Mouse (Mus musculus) liver, embryonic 16.5 days (tissue): ENCODE data around the gene Abhd8. TPM values are rescaled to one million over a fixed set of nuclear protein-coding genes. Genes with fewer than 3 reads are reported as not detected.
"Not testable (repeated sequence)": the region's sequence is repeated elsewhere in the genome, so short reads cannot be mapped to it uniquely, and the experiment has no call there.

Experiments
- ATAC-seq: fragments of 200-750 bp; cut with Nextera tagmentation; 2 replicates; pipeline ENCODE4 v1.8.0; 2017; ENCODE audit warnings: low read depth, mild to moderate bottlenecking, moderate number of reproducible peaks, moderate library complexity
- H3K27ac ChIP-seq: fragments of 300-500 bp; sonication (generic); 2 replicates; pipeline ENCODE4 v1.5.1; 2014; ENCODE audit warnings: mild to moderate bottlenecking, low read length
- H3K27me3 ChIP-seq: fragments of 300-500 bp; sonication (generic); 2 replicates; pipeline ENCODE4 v1.6.1; 2014; ENCODE audit warnings: low read depth, low read length, mixed read lengths; ENCODE audit not compliant: control insufficient read depth, insufficient read depth
- H3K36me3 ChIP-seq: fragments of 300-500 bp; sonication (generic); 2 replicates; pipeline ENCODE4 v1.6.1; 2014; ENCODE audit warnings: mild to moderate bottlenecking; ENCODE audit not compliant: control insufficient read depth, insufficient read depth
- H3K4me1 ChIP-seq: fragments of 300-500 bp; sonication (generic); 2 replicates; pipeline ENCODE4 v1.6.1; 2014; ENCODE audit warnings: low read depth, low read length, mixed read lengths; ENCODE audit not compliant: control insufficient read depth
- H3K4me2 ChIP-seq: fragments of 300-500 bp; sonication (generic); 2 replicates; pipeline ENCODE4 v1.6.1; 2014; ENCODE audit warnings: low read depth, low read length, mixed read lengths
- H3K4me3 ChIP-seq: fragments of 300-500 bp; sonication (generic); 2 replicates; pipeline ENCODE4 v1.5.1; 2014; ENCODE audit warnings: low read depth, mild to moderate bottlenecking, low read length
- H3K9ac ChIP-seq: fragments of 300-500 bp; sonication (generic); 2 replicates; pipeline ENCODE4 v1.6.1; 2014; ENCODE audit warnings: low read depth, low read length
- H3K9me3 ChIP-seq: fragments of 300-500 bp; sonication (generic); replicated peaks from 2 replicates; pipeline ENCODE4 v1.6.1; 2016; ENCODE audit warnings: low read length; ENCODE audit not compliant: control insufficient read depth
- WGBS: fragments of 180-500 bp; shearing (Covaris S2); extraction: QIAGEN DNeasy Blood & Tissue Kit; methylation state at CpG from one replicate; pipeline ENCODE4 v1.1.7; 2014; ENCODE audit not compliant: insufficient replicate concordance; 5-methylcytosine and 5-hydroxymethylcytosine counted together
- polyA plus RNA-seq: library from polyadenylated mRNA; unstranded; fragments of >200 nt; fragmentation: Nextera tagmentation; extraction: Ambion mirVana; gene quantifications from 2 replicates; pipeline ENCODE4 v1.2.1, GENCODE M21; 2015

The Abhd8 gene
- polyA plus RNA-seq, 1 experiment from 2014 or later = 5.0 TPM

DNA sequence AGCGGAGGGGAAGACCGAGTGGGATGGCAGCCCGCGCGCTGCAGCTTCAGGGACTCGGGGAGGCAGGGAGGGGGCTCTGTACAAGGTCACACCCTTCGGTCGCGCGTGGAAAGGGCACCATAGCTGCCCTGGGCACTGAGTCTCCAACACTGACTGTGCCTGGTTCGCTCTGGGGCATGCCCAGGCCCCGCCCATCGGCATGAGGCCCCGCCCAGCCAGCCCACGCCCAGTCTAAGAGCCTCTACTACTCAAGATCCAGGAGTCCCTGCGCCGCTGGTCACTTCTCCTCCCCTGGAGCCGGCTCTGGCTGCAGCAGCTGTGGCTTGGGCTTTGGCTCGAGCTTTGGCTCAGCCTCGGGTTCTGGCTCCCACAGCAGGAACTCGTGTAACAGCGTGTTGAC is 6.5 kb downstream of the Abhd8 start:
- peak; percentile 57; the same call in 1 of the 2 replicates for ATAC-seq
- H3K36me3 ChIP-seq = no peaks in the 10 kb centered on the region
- H3K27ac ChIP-seq = no peak overlapping the region
- WGBS = 46% methylated on average over 22 of the region's 22 CpGs
- no peak overlapping the region for H3K4me2 ChIP-seq
- H3K9me3 ChIP-seq = no peaks in the 10 kb centered on the region
- peaks cover 5% of the 10 kb centered on the region for H3K4me1 ChIP-seq
- no peak overlapping the region for H3K9ac ChIP-seq
- H3K4me3 ChIP-seq = no peak overlapping the region
- no peaks in the 10 kb centered on the region for H3K27me3 ChIP-seq

DNA sequence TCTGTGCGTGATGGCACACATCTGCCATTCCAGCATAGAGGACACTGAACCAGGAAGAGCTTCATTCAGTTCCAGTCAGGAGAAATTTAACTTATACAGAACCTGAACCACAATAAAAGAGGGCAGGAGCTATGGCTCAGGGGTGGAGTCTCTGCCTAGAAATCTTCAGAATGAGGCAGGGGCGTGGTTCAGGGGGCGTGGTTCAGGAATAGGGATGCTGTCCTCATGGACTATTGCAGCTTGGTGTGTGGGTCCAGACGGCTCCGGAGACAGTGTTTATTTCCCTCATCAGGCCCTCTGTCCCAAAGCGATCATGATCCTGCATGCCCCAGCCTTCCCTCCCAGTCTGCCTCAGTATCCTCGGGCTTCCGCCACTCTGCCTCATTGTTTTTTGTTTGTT is 8.8 kb downstream of the Abhd8 start:
- Histone ChIP-seq H3K9me3 (no peaks in the 10 kb centered on the region), H3K9ac (no peak overlapping the region), H3K4me2 (no peak overlapping the region), H3K27ac (no peak overlapping the region), H3K27me3 (no peaks in the 10 kb centered on the region), H3K4me1 (peaks cover 5% of the 10 kb centered on the region), H3K4me3 (no peak overlapping the region), H3K36me3 (no peaks in the 10 kb centered on the region)
- ATAC-seq = no peak
- 65% methylated on average over 8 of the region's 8 CpGs for WGBS

DNA sequence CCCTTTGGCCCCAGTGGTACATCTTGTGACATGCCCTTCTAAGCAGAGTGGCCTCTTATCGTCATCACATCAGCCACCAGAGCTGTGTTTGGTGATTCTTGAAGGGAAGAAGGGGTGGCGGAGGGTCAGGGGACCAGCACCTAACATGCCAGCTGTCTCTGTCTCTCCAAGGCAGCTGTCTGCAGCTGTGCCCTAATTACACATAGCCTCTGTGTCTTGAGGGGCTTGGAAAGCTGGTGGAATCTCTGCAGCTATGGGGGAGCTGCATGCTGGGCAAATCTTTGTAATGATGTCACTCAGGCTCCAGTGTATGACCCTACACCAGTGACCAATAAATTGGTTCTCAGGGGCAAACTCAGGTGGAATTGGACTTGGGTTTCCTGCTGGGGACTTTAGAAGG is 10.8 kb downstream of the Abhd8 start:
- 50% methylated on average over 2 of the region's 2 CpGs for WGBS

DNA sequence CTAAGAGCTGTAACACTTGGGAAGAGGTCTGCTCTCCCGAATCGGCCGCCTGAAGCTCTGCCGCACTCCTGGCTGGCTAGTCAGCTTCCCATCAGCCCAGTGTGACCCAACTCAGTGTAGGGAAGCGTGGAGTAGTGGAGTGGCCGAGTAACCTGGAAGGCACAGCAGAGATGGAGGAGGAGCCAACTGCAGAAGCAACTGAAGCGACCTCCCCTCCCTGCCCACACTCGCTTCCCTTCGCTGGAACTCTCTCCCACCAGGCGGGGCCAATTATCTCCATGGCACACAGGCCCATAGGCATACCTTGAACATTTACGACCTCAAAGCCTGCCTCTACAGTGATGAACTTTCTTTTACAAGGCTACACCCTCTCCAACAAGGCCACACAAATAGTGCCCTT is 11.7 kb downstream of the Abhd8 start:
- no peaks in the 10 kb centered on the region for H3K36me3 ChIP-seq
- 47% methylated on average over 11 of the region's 11 CpGs for WGBS
- ATAC-seq = no peak

More for the DNA sequence above, 10.8 kb downstream of the Abhd8 start:
- H3K36me3 ChIP-seq = no peaks in the 10 kb centered on the region
- no peak overlapping the region for H3K4me3 ChIP-seq
- no peak for ATAC-seq
- H3K9me3 ChIP-seq = no peaks in the 10 kb centered on the region
- peaks cover 5% of the 10 kb centered on the region for H3K4me1 ChIP-seq
- no peak overlapping the region for H3K4me2 ChIP-seq
- H3K27me3 ChIP-seq = no peaks in the 10 kb centered on the region
- H3K9ac ChIP-seq = no peak overlapping the region
- no peak overlapping the region for H3K27ac ChIP-seq

DNA sequence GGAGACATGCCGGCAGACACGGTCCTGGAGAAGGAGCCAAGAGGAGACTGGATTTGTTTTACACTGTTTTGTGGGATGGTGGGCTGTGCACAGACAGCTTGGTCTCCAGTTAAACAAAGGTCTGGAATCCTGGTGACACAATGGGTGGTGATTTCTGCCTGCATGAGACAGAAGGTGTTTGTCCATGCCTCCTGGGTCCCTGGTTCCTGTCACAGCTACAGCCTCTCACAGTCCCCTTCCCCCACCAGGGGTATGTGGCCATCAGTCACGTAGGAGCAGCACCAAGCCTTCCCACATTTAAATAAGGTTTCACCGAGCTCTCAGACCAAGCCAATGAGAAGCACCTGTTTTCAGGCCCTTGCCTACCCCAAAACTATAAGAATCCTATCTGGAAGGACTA is 12.1 kb downstream of the Abhd8 start:
- Histone ChIP-seq H3K36me3 (no peaks in the 10 kb centered on the region), H3K9ac (no peak overlapping the region), H3K9me3 (no peaks in the 10 kb centered on the region), H3K4me1 (no peaks in the 10 kb centered on the region), H3K4me2 (no peak overlapping the region), H3K4me3 (no peak overlapping the region), H3K27ac (no peak overlapping the region), H3K27me3 (no peaks in the 10 kb centered on the region)
- WGBS = 63% methylated on average over 4 of the region's 4 CpGs
- ATAC-seq = no peak

More for the DNA sequence above, 11.7 kb downstream of the Abhd8 start:
- Histone ChIP-seq H3K9ac (no peak overlapping the region), H3K27ac (no peak overlapping the region), H3K4me1 (peaks cover under 1% of the 10 kb centered on the region; the same call in 1 of the 2 replicates), H3K4me2 (no peak overlapping the region), H3K27me3 (no peaks in the 10 kb centered on the region), H3K4me3 (no peak overlapping the region), H3K9me3 (no peaks in the 10 kb centered on the region)

DNA sequence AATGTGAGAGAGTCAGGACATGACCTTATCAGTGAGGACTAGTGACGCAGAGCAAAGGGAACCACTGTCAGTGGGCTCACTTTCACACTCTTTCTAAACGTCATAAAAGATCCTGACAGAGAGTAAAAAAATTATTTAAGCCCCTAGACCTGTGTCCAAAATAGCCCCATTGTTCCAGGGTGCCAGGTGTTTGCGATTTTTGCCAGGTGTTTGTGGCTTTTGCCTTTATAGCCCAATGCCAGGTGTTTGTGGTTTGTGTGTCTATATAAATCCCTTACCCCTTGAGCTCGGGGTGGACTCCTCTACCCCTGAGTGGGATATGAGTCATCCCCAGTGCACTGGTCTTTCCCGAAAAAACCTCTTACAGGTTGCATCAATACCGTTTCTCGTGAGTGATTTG is 18.4 kb downstream of the Abhd8 start:
- H3K4me1 ChIP-seq = no peaks in the 10 kb centered on the region
- no peak for ATAC-seq
- H3K36me3 ChIP-seq = no peaks in the 10 kb centered on the region
- H3K27me3 ChIP-seq = no peaks in the 10 kb centered on the region; the same call in 1 of the 2 replicates
- no peak overlapping the region for H3K9ac ChIP-seq
- no peak overlapping the region for H3K4me2 ChIP-seq
- H3K27ac ChIP-seq = no peak overlapping the region
- H3K4me3 ChIP-seq = no peak overlapping the region
- 55% methylated on average over 7 of the region's 7 CpGs for WGBS
- H3K9me3 ChIP-seq = no peaks in the 10 kb centered on the region

DNA sequence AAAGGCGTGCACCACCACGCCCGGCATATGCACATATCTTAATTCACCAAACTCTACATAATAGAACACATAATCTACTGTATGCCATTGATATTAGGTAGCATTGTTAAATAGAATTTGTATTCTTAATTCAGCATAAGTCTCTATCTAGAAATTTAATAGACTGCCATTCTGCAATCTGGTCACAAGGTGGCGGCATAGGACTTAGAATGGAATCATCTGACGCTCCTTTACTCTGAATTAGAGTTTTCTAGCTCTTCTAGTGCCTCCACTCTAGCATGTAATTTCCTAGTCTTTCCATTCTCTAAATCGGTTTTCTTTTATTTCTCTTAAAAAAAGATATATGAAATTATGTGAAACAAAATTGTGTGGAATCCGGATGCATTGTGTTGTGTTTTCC is 22.1 kb downstream of the Abhd8 start:
- H3K4me3 ChIP-seq = no peak overlapping the region
- no peaks in the 10 kb centered on the region for H3K4me1 ChIP-seq
- no peak overlapping the region for H3K9ac ChIP-seq
- no peak overlapping the region for H3K27ac ChIP-seq
- no peaks in the 10 kb centered on the region; the same call in 1 of the 2 replicates for H3K27me3 ChIP-seq
- WGBS = 0% methylated on average over 7 of the region's 7 CpGs
- H3K9me3 ChIP-seq = no peaks in the 10 kb centered on the region
- H3K36me3 ChIP-seq = no peaks in the 10 kb centered on the region
- no peak overlapping the region for H3K4me2 ChIP-seq
- ATAC-seq = no peak

DNA sequence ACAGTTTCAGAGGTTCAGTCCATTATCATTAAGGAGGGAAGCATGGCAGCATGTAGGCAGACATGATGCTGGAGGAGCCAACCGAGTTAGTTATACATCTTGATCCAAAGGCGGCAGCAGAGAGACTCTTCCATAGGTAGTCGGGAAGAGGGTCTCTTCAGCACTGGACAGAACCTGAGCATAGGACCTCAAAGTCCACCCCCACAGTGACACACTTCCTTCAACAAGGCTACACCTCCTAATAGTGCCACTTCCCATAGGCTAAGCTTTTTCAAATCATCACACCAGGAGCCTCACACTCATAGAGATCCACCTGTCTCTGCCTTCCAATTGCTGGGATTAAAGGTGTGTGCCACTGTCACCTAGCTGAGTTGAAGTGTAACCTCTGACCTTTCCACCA is 26.4 kb downstream of the Abhd8 start:
- no peak overlapping the region for H3K27ac ChIP-seq
- no peak for ATAC-seq
- H3K4me2 ChIP-seq = no peak overlapping the region
- WGBS = 42% methylated on average over 3 of the region's 3 CpGs
- no peaks in the 10 kb centered on the region for H3K36me3 ChIP-seq
- no peak overlapping the region for H3K4me3 ChIP-seq
- no peaks in the 10 kb centered on the region for H3K4me1 ChIP-seq
- H3K9me3 ChIP-seq = no peaks in the 10 kb centered on the region
- H3K9ac ChIP-seq = no peak overlapping the region
- no peaks in the 10 kb centered on the region; the same call in 1 of the 2 replicates for H3K27me3 ChIP-seq

DNA sequence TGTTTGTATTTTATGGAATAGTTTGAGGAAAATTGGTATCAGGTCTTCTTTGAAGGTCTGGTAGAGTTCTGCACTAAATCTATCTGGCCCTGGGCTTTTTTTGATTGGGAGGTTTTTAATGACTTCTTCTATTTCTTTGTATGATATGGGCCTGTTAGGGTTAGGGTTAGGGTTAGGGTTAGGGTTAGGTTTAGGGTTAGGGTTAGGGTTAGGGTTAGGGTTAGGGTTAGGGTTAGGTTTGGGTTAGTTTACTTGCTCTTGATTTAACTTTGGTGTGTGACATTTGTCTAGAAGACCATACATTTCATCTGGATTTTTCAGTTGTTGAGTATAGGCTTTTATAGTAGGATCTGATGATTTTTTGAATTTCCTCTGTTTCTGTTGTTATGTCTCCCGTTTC is 30.5 kb downstream of the Abhd8 start:
- WGBS = 59% methylated on average over 1 of the region's 1 CpGs
- not testable (repeated sequence) for H3K9ac ChIP-seq, H3K27me3 ChIP-seq, H3K9me3 ChIP-seq, H3K4me3 ChIP-seq, H3K4me1 ChIP-seq, ATAC-seq, H3K36me3 ChIP-seq, H3K27ac ChIP-seq, H3K4me2 ChIP-seq
